Mouse (Mus musculus): ENCODE measurements around the gene Spin2f. TPM values are rescaled to one million over a fixed set of nuclear protein-coding genes. Genes with fewer than 3 reads are reported as not detected.

Gene Spin2f
- polyA plus RNA-seq (2017; shearing (Covaris generic)) = not detected

GRCm38 (mm10) chrX:31253594-31253993, at the start of gene Spin2f:
TSS of gene Spin2f (plus strand) at chrX:31253894.

Other genes with a start within 250 kb of the Spin2f start
- gene Btbd35f29, start 136.2 kb upstream of the Spin2f start, polyA plus RNA-seq (2017; shearing (Covaris generic)) = not detected
- not detected for gene Btbd35f26, start 82.6 kb downstream of the Spin2f start, polyA plus RNA-seq (2017; shearing (Covaris generic))
- not detected for gene Btbd35f19, start 130.0 kb downstream of the Spin2f start, polyA plus RNA-seq (2017; shearing (Covaris generic))